Mouse (Mus musculus) liver, embryonic 14.5 days (tissue): ENCODE results near the gene Hacd1.

ENCODE experiments used
- CTCF ChIP-seq: IDR thresholded peaks from 2 replicates; pipeline ENCODE4 v1.5.1; 2016; ENCODE audit warnings: antibody characterized with exemption, low read depth, control low read depth
- EP300 ChIP-seq: IDR thresholded peaks from 2 replicates; pipeline ENCODE4 v1.6.1; 2016; ENCODE audit warnings: antibody characterized with exemption, low read depth

DNA sequence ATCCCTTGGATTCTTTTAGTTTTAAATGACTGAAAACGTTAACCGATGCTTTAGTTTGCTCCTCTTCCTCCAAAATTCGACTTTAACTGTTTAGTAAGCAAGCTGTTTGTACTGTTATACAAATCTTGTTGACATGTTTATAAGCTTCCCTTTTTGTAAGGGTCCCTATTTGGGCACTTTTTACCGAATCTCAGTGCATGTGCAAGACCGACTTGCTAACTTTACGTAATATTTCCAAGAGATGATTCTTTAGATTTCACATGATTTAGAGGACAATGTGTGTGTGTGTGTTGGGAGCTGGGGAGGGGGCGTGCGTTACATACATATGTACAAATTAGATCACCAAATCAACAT lies 17.1 kb upstream of the Hacd1 start:
- TF ChIP-seq CTCF (no peak), EP300 (no peak)
